Mouse (Mus musculus) right cerebral cortex, postnatal 36 days (tissue): ENCODE measurements at regions not wholly inside any gene's neighbourhood (a gene's known extent, or its start where the extent isn't known, plus 50 kb on each side); places are given as distances from the start of the nearest gene placed in this dataset.
A peak's percentile ranks its signal among the peaks of the same experiment; 100 is the strongest.

ENCODE experiments used
- DNase-seq, 2 experiments: peaks; one replicate each; pipeline ENCODE4 v3.0.0; 2022; ENCODE audit warnings: low spot score in 2 of 2, mixed read lengths in 1 of 2

DNA sequence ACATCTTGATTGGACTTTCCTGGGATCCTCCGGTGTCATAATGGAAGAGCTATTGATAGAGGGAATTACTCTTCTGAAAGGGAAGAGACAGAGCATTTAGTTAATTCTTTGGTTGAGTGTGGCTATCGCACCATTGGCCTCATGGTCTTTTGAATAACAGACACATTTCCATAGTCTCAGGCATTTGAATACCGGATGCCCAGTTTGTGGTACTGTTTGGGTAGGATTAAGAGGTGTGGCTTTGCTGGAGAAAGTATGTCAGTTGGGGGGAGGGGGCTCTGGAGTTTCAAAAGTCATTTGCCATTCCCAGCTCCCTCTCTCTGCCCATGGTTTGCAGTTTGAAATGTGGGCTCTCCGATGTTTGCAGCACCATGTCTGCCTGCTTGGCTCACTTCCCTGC is 139.4 kb upstream of the Smim15 start:
- DNase-seq, result no peak

- no peak for DNase-seq
Observed at GRCm38 (mm10) chr13:107904051-107904740, 140.1 kb upstream of the Smim15 start.

DNA sequence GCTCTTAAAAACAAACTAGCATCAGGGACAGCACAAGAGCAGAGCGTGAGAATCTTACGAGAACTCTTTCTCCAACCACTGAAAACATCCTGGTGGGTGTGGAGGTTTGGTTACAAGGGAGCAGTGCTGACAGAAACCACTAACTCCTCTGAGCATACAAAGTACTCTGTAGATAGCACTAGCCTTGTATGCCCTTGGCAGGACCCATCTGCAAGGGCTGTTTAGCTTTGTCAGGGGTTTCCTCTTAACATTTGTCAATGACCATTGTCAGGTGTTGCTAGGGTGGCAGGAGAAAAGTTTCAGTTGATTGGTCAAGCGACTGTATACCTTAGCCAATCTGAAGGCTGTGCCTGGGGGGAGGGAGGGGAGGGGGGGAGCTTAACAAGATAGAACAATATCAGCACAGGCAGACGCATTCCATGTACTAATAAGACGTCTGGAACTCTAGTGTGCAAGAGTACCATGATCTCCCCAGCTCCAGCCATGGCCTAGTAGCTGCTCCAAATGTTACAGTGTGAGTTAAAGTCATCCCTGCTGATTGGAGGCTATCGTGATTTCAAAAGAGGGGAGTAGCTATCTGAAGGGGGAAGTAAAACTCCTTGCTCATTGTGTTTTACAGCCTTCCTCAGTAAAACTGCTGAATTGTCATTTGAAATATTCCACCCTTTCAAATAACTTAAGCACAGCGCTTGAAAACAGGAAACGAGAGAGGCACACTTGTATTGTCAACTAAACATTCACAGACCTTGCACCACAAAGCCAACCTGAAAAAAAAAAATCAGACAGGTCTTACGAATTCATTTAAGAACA is 140.9 kb upstream of the Smim15 start:
- DNase-seq, result no peak

DNA sequence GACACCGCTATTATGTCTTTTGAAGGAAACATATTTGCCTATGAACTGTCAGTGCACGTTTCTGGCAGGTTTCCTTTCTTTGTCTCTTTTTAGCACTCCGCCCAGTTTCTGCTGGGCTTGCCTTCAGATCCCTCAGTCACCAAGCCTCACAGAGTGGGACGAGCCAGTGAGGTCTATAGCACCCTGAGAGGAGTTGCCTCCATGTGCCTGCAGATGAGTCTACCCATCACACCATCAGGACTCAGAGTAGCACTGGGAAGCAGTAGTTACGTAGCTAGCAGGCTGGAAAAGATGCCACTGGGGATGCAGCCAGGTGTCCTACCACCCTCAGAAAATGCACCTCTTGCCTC is 141.5 kb upstream of the Smim15 start:
- no peak for DNase-seq

GRCm38 (mm10) chr13:107899600-107900229 is 144.5 kb upstream of the Smim15 start:
- DNase-seq, result peak in 1 of 2 experiments; percentile 20

DNA sequence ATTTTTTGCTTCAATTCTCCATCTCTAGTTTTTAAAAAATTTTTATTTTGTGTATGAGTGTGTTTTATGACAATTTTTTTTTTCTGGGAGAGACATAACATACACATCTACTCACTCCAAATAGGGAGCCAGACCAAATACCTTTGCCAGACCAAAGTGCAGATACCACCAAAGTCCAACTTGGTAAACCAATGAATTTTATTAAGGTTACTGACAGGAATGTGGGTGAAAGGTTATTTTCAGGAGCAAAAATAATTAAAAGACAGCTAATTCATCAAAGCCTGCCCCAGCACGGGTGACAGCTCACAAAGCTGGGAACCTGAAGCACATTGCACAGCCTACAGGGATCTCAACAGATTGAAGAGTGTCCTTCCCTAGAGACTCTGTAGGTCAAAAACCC is 146.6 kb upstream of the Smim15 start:
- DNase-seq, result no peak

- DNase-seq, result no peak
Observed at GRCm38 (mm10) chr13:107897184-107897583, 147.1 kb upstream of the Smim15 start.

DNA sequence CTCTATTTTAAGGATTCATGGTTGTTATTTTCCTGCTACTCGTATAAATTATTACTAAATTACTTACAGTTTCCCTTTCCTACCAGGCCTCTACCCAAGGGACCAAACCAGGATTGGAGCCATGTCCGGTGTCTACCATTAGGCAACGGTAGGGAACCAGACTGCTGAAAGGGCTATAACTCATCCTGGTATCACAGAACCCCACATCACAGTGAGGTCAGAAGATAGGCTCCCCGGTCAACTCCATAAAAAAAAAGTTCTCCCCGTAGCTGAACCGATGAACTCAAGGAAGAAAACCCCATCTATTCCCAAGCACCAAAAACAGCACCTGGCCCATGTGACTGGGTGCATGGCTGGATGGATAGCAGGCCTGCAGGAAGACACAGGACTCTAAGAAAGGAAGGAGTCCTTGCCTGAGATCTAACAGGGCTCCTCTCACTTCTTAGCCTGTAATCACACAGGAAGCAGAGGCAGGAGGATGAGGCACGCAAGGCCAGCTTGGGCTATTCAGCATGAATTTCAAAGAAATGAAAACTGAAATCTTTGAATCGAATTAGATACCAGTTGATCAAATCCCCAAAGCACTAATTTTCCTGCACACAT is 150.6 kb upstream of the Smim15 start:
- no peak for DNase-seq

- DNase-seq, result no peak
Observed at GRCm38 (mm10) chr13:107893081-107893480, 151.2 kb upstream of the Smim15 start.

DNA sequence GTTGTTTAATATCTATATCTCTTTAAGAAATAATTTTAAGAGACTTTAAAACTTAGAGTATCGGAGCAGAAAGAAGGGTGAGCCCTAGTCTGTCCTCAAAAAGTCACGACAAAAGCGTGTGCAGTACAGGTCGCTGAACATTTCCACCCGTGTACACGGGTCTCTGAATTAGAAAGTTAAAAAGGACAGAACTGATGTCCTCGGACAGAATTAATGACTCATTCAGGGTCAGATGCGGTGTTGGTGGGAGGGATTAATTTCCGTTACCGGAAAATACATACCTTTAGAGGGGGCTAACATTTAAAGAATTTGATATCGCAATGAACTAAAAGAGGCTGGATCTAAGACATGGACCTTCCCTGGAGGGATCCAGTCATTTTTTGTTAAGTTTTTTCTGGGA is 152.3 kb upstream of the Smim15 start:
- no peak for DNase-seq

- DNase-seq, result peak; percentile 26 to 29
Observed at GRCm38 (mm10) chr13:107890866-107891821, 153.1 kb upstream of the Smim15 start.

- DNase-seq, result peak; percentile 98
Observed at GRCm38 (mm10) chr13:107889985-107890865, 154.0 kb upstream of the Smim15 start.

GRCm38 (mm10) chr13:107889588-107889984 is 154.7 kb upstream of the Smim15 start:
- DNase-seq, result peak in 1 of 2 experiments; percentile 18

DNA sequence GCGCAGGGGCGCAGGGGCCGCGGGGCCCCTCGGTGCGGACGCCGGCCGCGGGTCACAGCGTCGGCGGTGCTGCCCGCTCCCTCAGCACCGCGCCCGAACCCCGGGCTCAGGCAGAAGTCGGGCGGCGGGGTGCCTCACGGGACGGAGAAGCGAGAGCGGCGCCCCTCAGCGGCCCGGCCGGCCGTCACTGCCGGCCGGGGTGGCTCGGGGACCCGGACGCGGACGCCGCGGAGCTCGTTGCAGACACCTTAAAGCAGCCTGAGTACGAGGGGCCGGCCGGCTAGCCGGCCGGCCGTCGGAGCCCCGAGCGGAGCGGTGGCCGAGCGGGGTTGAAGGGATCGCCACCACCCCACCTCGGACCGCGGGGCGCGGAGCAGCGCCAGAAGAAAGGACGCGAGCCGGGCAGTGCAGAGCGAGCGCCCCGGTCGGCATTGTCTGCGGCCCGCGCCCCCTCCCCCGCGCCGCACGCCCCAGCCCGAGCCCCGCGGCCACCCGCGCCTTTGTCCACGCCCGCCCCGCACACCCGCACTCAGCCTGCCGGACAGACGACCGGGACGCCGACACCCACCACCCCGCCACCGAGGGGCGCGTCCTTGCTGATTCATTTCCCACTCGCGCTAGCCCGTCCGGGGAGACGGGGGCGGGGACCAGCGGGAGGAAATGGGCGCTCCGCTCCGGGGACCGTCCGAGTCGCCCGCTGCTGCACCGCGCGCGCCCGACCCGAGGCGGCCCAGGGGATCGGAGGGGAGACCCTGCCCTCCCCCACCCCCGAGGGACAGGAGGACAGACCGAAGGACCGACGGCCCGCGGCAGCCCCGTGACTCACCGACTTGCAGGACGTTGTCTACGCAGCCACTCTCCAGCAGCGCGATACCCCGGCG is 155.4 kb upstream of the Smim15 start:
- peak; percentile 18 to 28 for DNase-seq

GRCm38 (mm10) chr13:107888231-107888555 is 156.1 kb upstream of the Smim15 start:
- DNase-seq, result no peak

DNA sequence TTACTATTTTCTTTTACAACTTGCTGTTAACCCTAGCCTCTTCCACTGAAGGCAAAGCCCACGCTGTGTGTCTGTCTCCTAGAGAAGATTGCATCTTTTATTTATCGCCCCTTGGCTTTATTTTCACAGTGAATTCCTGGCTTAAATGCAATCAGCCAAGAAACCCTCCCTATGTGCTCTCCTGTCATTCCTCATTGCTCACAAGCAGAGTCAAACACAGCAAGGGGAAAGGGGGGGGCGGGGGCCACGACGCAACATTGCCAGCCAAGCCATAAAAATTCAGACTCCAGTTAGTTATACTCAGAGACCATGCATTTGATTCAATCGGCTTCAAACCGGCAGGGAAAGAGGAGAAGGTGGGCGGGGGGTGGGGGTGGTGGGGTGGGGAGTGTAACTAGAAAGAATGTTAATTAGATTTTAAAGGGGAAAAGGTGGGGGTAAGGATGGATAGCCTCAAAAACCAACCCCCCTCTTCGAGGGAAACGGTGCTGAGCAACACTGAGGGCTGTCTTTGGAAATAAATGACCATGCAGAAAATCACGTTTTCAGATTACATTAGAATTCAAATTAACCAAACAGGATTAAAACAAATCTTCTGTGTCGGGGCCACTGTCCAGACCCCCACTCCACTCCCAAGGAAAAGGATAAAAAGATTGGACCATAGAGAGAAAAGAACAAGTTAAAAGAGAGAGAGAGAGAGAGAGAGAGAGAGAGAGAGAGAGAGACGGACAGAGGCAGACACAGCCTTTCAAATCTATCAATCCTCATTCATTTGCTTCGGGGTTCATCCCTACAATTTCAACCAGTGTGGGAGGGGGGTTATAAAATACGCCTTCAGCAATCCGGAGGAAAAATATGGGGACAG is 156.6 kb upstream of the Smim15 start:
- DNase-seq, result no peak

- DNase-seq, result no peak
Observed at GRCm38 (mm10) chr13:107884836-107885235, 159.4 kb upstream of the Smim15 start.

- DNase-seq, result no peak
Observed at GRCm38 (mm10) chr13:107882337-107882736, 161.9 kb upstream of the Smim15 start.
